Mouse (Mus musculus): ENCODE measurements around the gene Phf21a. TPM values are rescaled to one million over a fixed set of nuclear protein-coding genes. Genes with fewer than 3 reads are reported as not detected.

Gene Phf21a
- polyA plus RNA-seq, 1 experiment from 2014 or later, result 44.1 TPM

GRCm38 (mm10) chr2:92060291-92060690, 32.6 kb upstream of the Phf21a start:
- 9% methylated on average over 6 of the region's 6 CpGs for WGBS
- Histone ChIP-seq H3K36me3 (replicated peaks) (no peaks in the 10 kb centered on the region), H3K9ac (no peak overlapping the region), H3K27ac (no peak overlapping the region), H3K4me3 (replicated peaks) (peak overlapping the region; percentile 64), H3K4me1 (peaks cover 23% of the 10 kb centered on the region), H3K27me3 (peaks cover 46% of the 10 kb centered on the region), H3K9me3 (no peaks in the 10 kb centered on the region), H3K4me2 (peak overlapping the region; percentile 91)
- no peak for ATAC-seq (ENCODE audit: low FRiP score)

GRCm38 (mm10) chr2:92061337-92061736, 31.6 kb upstream of the Phf21a start:
- H3K4me1 ChIP-seq, result peaks cover 13% of the 10 kb centered on the region
- no peaks in the 10 kb centered on the region for H3K9me3 ChIP-seq
- no peak overlapping the region for H3K4me2 ChIP-seq
- H3K9ac ChIP-seq, result no peak overlapping the region
- H3K27me3 ChIP-seq, result peaks cover 42% of the 10 kb centered on the region
- H3K36me3 ChIP-seq (replicated peaks), result no peaks in the 10 kb centered on the region
- H3K4me3 ChIP-seq (replicated peaks), result no peak overlapping the region
- no peak overlapping the region for H3K27ac ChIP-seq
- WGBS, result 71% methylated on average over 5 of the region's 5 CpGs
- ATAC-seq (ENCODE audit: low FRiP score), result no peak

GRCm38 (mm10) chr2:92063106-92063505, 29.8 kb upstream of the Phf21a start:
- H3K36me3 ChIP-seq (replicated peaks), result no peaks in the 10 kb centered on the region

DNA sequence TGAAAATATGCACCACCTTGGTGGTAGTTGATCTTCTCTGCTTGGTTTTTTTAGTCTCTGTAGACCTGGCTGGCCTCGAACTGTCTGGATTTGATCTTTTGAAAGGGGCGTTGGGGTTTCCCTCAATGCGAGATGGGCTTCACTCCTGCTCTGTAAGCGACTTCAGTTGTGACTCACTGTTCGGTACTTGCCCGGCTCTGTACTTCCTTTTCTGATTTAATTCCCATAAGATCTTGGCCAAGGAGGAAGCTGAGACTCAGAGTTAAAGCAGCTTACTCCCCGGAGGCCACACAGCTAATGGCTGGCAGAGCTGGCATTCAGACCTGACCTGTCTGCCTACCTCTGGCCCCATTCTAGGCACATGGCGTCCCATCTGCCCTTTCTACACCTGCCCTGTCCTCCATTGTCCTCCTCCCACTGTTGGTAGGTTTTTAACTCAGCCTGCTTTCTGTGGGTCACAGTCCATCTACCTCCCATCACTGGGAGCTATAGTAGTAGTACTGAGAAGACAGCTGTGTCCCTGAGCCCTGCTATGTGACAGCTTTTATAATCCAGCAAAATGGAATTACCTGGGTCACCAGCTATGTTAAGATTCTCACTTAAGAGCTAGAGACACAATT, 27.5 kb upstream of the Phf21a start:
- Histone ChIP-seq H3K27me3 (peaks cover 12% of the 10 kb centered on the region), H3K36me3 (replicated peaks) (no peaks in the 10 kb centered on the region), H3K9me3 (no peaks in the 10 kb centered on the region), H3K9ac (no peak overlapping the region), H3K4me3 (replicated peaks) (no peak overlapping the region), H3K4me2 (no peak overlapping the region), H3K4me1 (no peaks in the 10 kb centered on the region), H3K27ac (no peak overlapping the region)
- no peak for ATAC-seq (ENCODE audit: low FRiP score)
- 89% methylated on average over 8 of the region's 8 CpGs for WGBS

More at GRCm38 (mm10) chr2:92063106-92063505, 29.8 kb upstream of the Phf21a start:
- ATAC-seq (ENCODE audit: low FRiP score), result no peak
- no peak overlapping the region for H3K9ac ChIP-seq
- no peak overlapping the region for H3K4me2 ChIP-seq
- no peak overlapping the region for H3K4me3 ChIP-seq (replicated peaks)
- WGBS, result 71% methylated on average over 5 of the region's 5 CpGs
- no peaks in the 10 kb centered on the region for H3K9me3 ChIP-seq
- no peak overlapping the region for H3K27ac ChIP-seq
- peaks cover 28% of the 10 kb centered on the region for H3K27me3 ChIP-seq
- H3K4me1 ChIP-seq, result peaks cover 13% of the 10 kb centered on the region

DNA sequence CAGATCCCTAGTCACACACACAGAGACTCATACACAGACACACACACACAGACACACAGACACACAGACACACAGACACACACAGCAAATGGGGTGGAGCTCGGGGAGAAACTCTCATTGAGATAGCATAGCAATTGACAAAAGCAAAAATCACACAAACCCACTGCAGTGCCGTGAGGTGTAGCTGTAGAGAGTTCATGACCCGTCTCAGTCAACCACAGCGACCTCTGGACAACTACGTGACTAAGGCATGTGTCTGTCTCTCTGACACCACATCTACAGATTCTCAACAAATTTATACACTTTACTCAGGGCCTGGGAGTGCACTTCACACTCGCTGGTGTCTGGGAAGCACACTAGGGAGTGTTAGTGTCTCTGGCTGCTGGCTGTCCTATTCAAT, 27.0 kb upstream of the Phf21a start:
- Histone ChIP-seq H3K27me3 (peaks cover 7% of the 10 kb centered on the region; the same call in 1 of the 2 replicates), H3K9ac (no peak overlapping the region)

GRCm38 (mm10) chr2:92066899-92067298, 26.0 kb upstream of the Phf21a start:
- WGBS, result 79% methylated on average over 1 of the region's 1 CpGs
- no peak overlapping the region for H3K9ac ChIP-seq
- H3K27ac ChIP-seq, result no peak overlapping the region
- H3K4me3 ChIP-seq (replicated peaks), result no peak overlapping the region
- H3K27me3 ChIP-seq, result peaks cover 2% of the 10 kb centered on the region; the same call in 1 of the 2 replicates
- no peaks in the 10 kb centered on the region for H3K9me3 ChIP-seq
- no peak for ATAC-seq (ENCODE audit: low FRiP score)
- no peak overlapping the region for H3K4me2 ChIP-seq
- no peaks in the 10 kb centered on the region for H3K36me3 ChIP-seq (replicated peaks)
- no peaks in the 10 kb centered on the region for H3K4me1 ChIP-seq

More for the DNA sequence above, 27.0 kb upstream of the Phf21a start:
- no peak overlapping the region for H3K4me3 ChIP-seq (replicated peaks)
- H3K4me1 ChIP-seq, result no peaks in the 10 kb centered on the region
- H3K36me3 ChIP-seq (replicated peaks), result no peaks in the 10 kb centered on the region
- no peak overlapping the region for H3K4me2 ChIP-seq
- H3K27ac ChIP-seq, result no peak overlapping the region
- 69% methylated on average over 6 of the region's 6 CpGs for WGBS
- H3K9me3 ChIP-seq, result no peaks in the 10 kb centered on the region
- no peak for ATAC-seq (ENCODE audit: low FRiP score)

DNA sequence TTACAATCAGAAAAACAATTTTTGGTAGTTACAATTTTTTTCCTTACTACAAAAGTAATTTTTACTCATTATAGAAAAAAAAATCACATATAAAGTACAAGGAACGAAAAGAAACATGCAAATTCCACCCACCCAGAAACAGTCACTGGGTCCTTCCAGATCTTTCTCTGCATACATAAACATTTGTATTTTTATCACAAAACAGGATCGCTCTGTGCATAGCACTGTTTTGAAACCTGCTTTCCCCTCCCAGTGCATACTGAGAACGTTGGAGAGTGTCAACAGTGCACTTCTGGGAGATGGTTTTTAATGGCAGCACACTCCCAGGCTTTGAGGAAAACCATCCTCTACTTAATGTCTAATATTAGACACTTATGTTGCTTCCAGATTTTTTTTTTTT, 25.3 kb upstream of the Phf21a start:
- ATAC-seq (ENCODE audit: low FRiP score), result no peak
- no peaks in the 10 kb centered on the region for H3K36me3 ChIP-seq (replicated peaks)
- H3K9me3 ChIP-seq, result no peaks in the 10 kb centered on the region
- no peaks in the 10 kb centered on the region for H3K4me1 ChIP-seq
- H3K9ac ChIP-seq, result no peak overlapping the region
- no peaks in the 10 kb centered on the region; the same call in 1 of the 2 replicates for H3K27me3 ChIP-seq
- 78% methylated on average over 3 of the region's 3 CpGs for WGBS
- no peak overlapping the region for H3K4me2 ChIP-seq
- no peak overlapping the region for H3K4me3 ChIP-seq (replicated peaks)
- H3K27ac ChIP-seq, result no peak overlapping the region

DNA sequence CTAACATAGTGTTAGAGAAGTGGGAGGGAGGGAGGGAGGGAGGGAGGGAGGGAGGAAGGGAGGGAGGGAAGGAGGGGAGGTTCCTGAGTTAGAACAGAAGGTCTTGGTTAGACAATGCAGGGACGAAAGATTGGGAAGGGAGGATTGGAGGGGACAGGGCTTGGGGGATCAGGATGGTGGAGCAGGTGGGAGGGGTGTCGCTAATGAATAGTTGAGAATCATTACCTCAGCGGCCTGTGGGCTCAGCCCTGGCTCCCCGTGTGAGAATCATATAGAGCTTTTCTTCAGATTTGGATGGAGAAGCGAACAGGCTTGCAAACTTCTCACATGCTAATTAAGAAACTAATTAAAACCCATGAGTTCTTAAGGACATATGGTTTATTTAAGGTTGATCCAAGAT, 23.3 kb upstream of the Phf21a start:
- no peak overlapping the region for H3K4me3 ChIP-seq (replicated peaks)
- no peaks in the 10 kb centered on the region; the same call in 1 of the 2 replicates for H3K27me3 ChIP-seq
- no peaks in the 10 kb centered on the region for H3K36me3 ChIP-seq (replicated peaks)
- no peak overlapping the region; the same call in 1 of the 2 replicates for H3K27ac ChIP-seq
- no peaks in the 10 kb centered on the region for H3K9me3 ChIP-seq
- ATAC-seq (ENCODE audit: low FRiP score), result peak; percentile 17; the same call in 1 of the 2 replicates
- H3K9ac ChIP-seq, result no peak overlapping the region
- no peak overlapping the region for H3K4me2 ChIP-seq
- WGBS, result 43% methylated on average over 5 of the region's 5 CpGs
- no peaks in the 10 kb centered on the region for H3K4me1 ChIP-seq

DNA sequence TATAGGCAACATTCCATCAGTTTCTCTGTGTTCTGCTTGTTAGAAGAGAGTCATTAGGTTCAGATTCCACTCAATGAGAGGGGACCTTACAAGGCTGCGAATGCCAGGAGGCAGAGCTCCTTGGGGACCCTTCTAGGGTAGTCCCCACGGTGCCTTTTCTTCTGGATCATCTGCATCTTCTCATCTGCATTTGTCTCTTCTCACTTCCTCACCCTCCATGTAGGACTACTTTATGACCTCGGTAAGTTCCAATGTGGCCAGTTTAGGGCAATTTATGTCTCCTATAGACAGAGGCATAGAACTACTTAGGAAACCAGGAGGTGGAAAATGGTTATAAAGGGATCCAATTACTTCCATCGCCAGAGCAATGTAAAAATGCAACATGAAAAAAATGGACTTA, 21.8 kb upstream of the Phf21a start:
- no peak overlapping the region for H3K4me2 ChIP-seq
- H3K9ac ChIP-seq, result no peak overlapping the region
- no peaks in the 10 kb centered on the region for H3K27me3 ChIP-seq
- no peaks in the 10 kb centered on the region for H3K4me1 ChIP-seq
- H3K4me3 ChIP-seq (replicated peaks), result no peak overlapping the region
- ATAC-seq (ENCODE audit: low FRiP score), result no peak
- H3K9me3 ChIP-seq, result no peaks in the 10 kb centered on the region
- whole genome bisulfite sequencing, result 83% methylated on average over 4 of the region's 4 CpGs
- H3K36me3 ChIP-seq (replicated peaks), result no peaks in the 10 kb centered on the region
- H3K27ac ChIP-seq, result no peak overlapping the region

- ATAC-seq (ENCODE audit: low FRiP score), result no peak
- no peaks in the 10 kb centered on the region for H3K36me3 ChIP-seq (replicated peaks)
- H3K9me3 ChIP-seq, result no peaks in the 10 kb centered on the region
- no peak overlapping the region for H3K27ac ChIP-seq
- no peak overlapping the region for H3K9ac ChIP-seq
- 88% methylated on average over 13 of the region's 13 CpGs for WGBS
- no peak overlapping the region for H3K4me2 ChIP-seq
- H3K27me3 ChIP-seq, result no peaks in the 10 kb centered on the region
- H3K4me1 ChIP-seq, result no peaks in the 10 kb centered on the region
- no peak overlapping the region for H3K4me3 ChIP-seq (replicated peaks)
Measured at GRCm38 (mm10) chr2:92076086-92076692, 16.7 kb upstream of the Phf21a start.

DNA sequence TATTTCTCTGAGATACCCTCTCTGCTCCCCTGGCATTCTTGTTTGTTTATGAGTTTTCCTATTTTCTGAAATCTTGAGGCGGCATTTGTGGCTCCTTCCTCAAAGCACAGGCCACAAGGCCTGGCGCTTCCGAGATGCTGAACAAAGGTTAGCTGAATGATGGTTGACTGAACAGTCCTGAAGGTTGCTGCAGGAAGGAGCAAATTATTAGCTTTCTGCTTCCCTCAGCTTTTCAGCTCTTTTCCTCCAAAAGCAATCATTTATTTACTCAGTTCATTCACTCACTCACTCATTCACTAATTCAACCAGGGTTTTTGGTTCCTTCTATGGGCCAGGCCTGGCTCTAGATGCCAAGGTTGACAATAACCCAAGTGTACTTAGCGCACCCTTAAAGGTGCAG, 10.7 kb upstream of the Phf21a start:
- Histone ChIP-seq H3K9ac (no peak overlapping the region), H3K27ac (no peak overlapping the region), H3K27me3 (no peaks in the 10 kb centered on the region), H3K36me3 (replicated peaks) (no peaks in the 10 kb centered on the region), H3K4me3 (replicated peaks) (no peak overlapping the region), H3K4me1 (no peaks in the 10 kb centered on the region), H3K4me2 (no peak overlapping the region), H3K9me3 (no peaks in the 10 kb centered on the region)
- no peak for ATAC-seq (ENCODE audit: low FRiP score)
- WGBS, result 91% methylated on average over 4 of the region's 4 CpGs

GRCm38 (mm10) chr2:92085721-92086120, 7.2 kb upstream of the Phf21a start:
- no peak overlapping the region for H3K27ac ChIP-seq
- no peaks in the 10 kb centered on the region for H3K9me3 ChIP-seq
- no peak for ATAC-seq (ENCODE audit: low FRiP score)
- H3K4me1 ChIP-seq, result no peaks in the 10 kb centered on the region
- no peaks in the 10 kb centered on the region for H3K27me3 ChIP-seq
- no peak overlapping the region for H3K4me3 ChIP-seq (replicated peaks)
- H3K4me2 ChIP-seq, result no peak overlapping the region
- no peak overlapping the region for H3K9ac ChIP-seq
- H3K36me3 ChIP-seq (replicated peaks), result no peaks in the 10 kb centered on the region
- 90% methylated on average over 1 of the region's 1 CpGs for WGBS

DNA sequence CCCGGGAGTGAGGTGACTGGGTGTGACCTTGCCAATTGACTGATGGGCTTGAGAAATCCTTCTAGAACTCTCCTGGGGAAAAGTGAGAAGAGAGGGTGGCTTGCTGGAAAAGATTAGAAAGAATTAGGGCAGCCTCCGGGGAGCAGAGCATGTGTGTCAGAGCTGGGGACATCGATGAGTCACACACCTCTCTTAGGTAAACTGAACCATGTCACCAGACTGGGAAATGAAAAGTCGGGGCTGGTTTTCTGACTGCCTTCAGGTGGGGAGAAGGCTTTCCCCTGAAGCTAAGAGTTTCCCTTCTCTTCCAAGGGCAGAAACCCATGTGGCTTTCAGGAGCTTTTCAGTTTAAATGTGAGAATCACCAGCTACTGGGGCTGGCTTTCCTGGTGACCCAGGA, 5.9 kb upstream of the Phf21a start:
- no peaks in the 10 kb centered on the region for H3K9me3 ChIP-seq
- no peaks in the 10 kb centered on the region for H3K27me3 ChIP-seq
- H3K9ac ChIP-seq, result no peak overlapping the region
- no peaks in the 10 kb centered on the region for H3K4me1 ChIP-seq
- H3K4me2 ChIP-seq, result no peak overlapping the region
- H3K27ac ChIP-seq, result no peak overlapping the region
- no peaks in the 10 kb centered on the region for H3K36me3 ChIP-seq (replicated peaks)
- H3K4me3 ChIP-seq (replicated peaks), result no peak overlapping the region
- ATAC-seq (ENCODE audit: low FRiP score), result no peak
- 88% methylated on average over 4 of the region's 4 CpGs for WGBS
